In genomic region chr16:55151726-55152125, GRCm38 (mm10) we compare ENCODE assay signal across 8 mouse cellular contexts.
DNase-seq lines count a peak whose midpoint lies in the region; ATAC-seq and TF ChIP-seq lines count a peak whose summit lies in the region.

No protein-coding gene starts in this region.

- no peak overlapping the region for H3K4me3 ChIP-seq in intestine, postnatal 0 days (ENCODE audit: low read depth, low read length)
- no peak overlapping the region for H3K4me3 ChIP-seq in intestine, embryonic 15.5 days (replicated peaks)
- no peak overlapping the region for H3K4me3 ChIP-seq in kidney, embryonic 15.5 days (replicated peaks)
- H3K4me3 ChIP-seq in limb, embryonic 11.5 days (ENCODE audit: low read depth, low read length) = no peak overlapping the region
- H3K4me3 ChIP-seq in stomach, postnatal 0 days (ENCODE audit: low read depth, low read length) = no peak overlapping the region

- H3K27me3 ChIP-seq in intestine, postnatal 0 days (replicated peaks; ENCODE audit: control insufficient read depth, insufficient read depth, low read length) = no peaks in the 10 kb centered on the region
- H3K27me3 ChIP-seq in intestine, embryonic 15.5 days (replicated peaks) = no peaks in the 10 kb centered on the region
- no peaks in the 10 kb centered on the region for H3K27me3 ChIP-seq in kidney, embryonic 15.5 days
- no peaks in the 10 kb centered on the region for H3K27me3 ChIP-seq in limb, embryonic 11.5 days (ENCODE audit: control insufficient read depth, insufficient read depth, low read length)
- H3K27me3 ChIP-seq in stomach, postnatal 0 days (ENCODE audit: control insufficient read depth, insufficient read depth, low read length) = no peaks in the 10 kb centered on the region

- WGBS in intestine, postnatal 0 days = 45% methylated on average over 4 of the region's 4 CpGs
- 47% methylated on average over 4 of the region's 4 CpGs for WGBS in intestine, embryonic 15.5 days
- WGBS in kidney, embryonic 15.5 days = 49% methylated on average over 4 of the region's 4 CpGs
- WGBS in limb, embryonic 11.5 days = 23% methylated on average over 4 of the region's 4 CpGs
- WGBS in stomach, postnatal 0 days = 36% methylated on average over 4 of the region's 4 CpGs

- H3K4me1 ChIP-seq in intestine, postnatal 0 days (replicated peaks; ENCODE audit: control insufficient read depth, insufficient read depth, low read length) = no peaks in the 10 kb centered on the region
- no peaks in the 10 kb centered on the region for H3K4me1 ChIP-seq in intestine, embryonic 15.5 days (replicated peaks)
- H3K4me1 ChIP-seq in kidney, embryonic 15.5 days = no peaks in the 10 kb centered on the region
- H3K4me1 ChIP-seq in limb, embryonic 11.5 days (ENCODE audit: control insufficient read depth, insufficient read depth, low read length) = 0 out of 2 replicates have a peak, but pooled peaks cover 4% of the 10 kb centered on the region
- H3K4me1 ChIP-seq in stomach, postnatal 0 days (replicated peaks; ENCODE audit: control insufficient read depth, insufficient read depth) = no peaks in the 10 kb centered on the region

- peak; percentile 44 for DNase-seq in limb, embryonic 11.5 days (ENCODE audit: low spot score)
- no peak for DNase-seq in stomach, postnatal 0 days (ENCODE audit: low spot score)
- no peak for DNase-seq in ovary, postnatal 10 days (ENCODE audit: low spot score)
- DNase-seq in spleen, postnatal 36 days (ENCODE audit: low spot score in 2 of 2) = no peak

- no peak overlapping the region for H3K27ac ChIP-seq in intestine, postnatal 0 days (ENCODE audit: low read depth, low read length)
- no peak overlapping the region for H3K27ac ChIP-seq in intestine, embryonic 15.5 days
- no peak overlapping the region for H3K27ac ChIP-seq in kidney, embryonic 15.5 days
- no peak overlapping the region for H3K27ac ChIP-seq in limb, embryonic 11.5 days (replicated peaks; ENCODE audit: low read depth, low read length)
- no peak overlapping the region for H3K27ac ChIP-seq in stomach, postnatal 0 days (replicated peaks)

- ATAC-seq in intestine, postnatal 0 days = no peak
- ATAC-seq in intestine, embryonic 15.5 days = no peak
- ATAC-seq in common myeloid progenitor, adult 5-6 weeks (replicated peaks; ENCODE audit: low read depth, poor library complexity, severe bottlenecking) = peak; percentile 80
- peak; percentile 71; the same call in 1 of the 2 replicates for ATAC-seq in kidney, embryonic 15.5 days (replicated peaks; ENCODE audit: low FRiP score)
- 0 out of 2 replicates have a peak, but pooled peaks have one; percentile 17 for ATAC-seq in limb, embryonic 11.5 days (ENCODE audit: insufficient number of reproducible peaks, low FRiP score, low TSS enrichment, low read depth)
- ATAC-seq in stomach, postnatal 0 days (ENCODE audit: low FRiP score, low TSS enrichment) = no peak

- H3K9me3 ChIP-seq in intestine, postnatal 0 days (ENCODE audit: control insufficient read depth) = no peaks in the 10 kb centered on the region
- no peaks in the 10 kb centered on the region for H3K9me3 ChIP-seq in intestine, embryonic 15.5 days
- H3K9me3 ChIP-seq in kidney, embryonic 15.5 days (replicated peaks) = no peaks in the 10 kb centered on the region
- no peaks in the 10 kb centered on the region for H3K9me3 ChIP-seq in limb, embryonic 11.5 days (ENCODE audit: control insufficient read depth, low read length)
- no peaks in the 10 kb centered on the region for H3K9me3 ChIP-seq in stomach, postnatal 0 days (ENCODE audit: control insufficient read depth, low read length)

- no peak for TF ChIP-seq EP300 in stomach, postnatal 0 days (optimal IDR thresholded peaks at IDR 0.05)

- H3K4me2 ChIP-seq in intestine, postnatal 0 days (replicated peaks; ENCODE audit: low read depth) = no peak overlapping the region
- H3K4me2 ChIP-seq in intestine, embryonic 15.5 days (replicated peaks) = no peak overlapping the region
- H3K4me2 ChIP-seq in kidney, embryonic 15.5 days = no peak overlapping the region
- no peak overlapping the region for H3K4me2 ChIP-seq in limb, embryonic 11.5 days (ENCODE audit: low read depth, severe bottlenecking)
- H3K4me2 ChIP-seq in stomach, postnatal 0 days (replicated peaks; ENCODE audit: low read depth) = no peak overlapping the region

- TF ChIP-seq CTCF in intestine, postnatal 0 days (IDR thresholded peaks at IDR 0.05; ENCODE audit: low read depth) = peak; percentile 53
- peak; percentile 60 for TF ChIP-seq CTCF in stomach, postnatal 0 days (IDR thresholded peaks at IDR 0.05; ENCODE audit: low read depth)

- H3K36me3 ChIP-seq in intestine, postnatal 0 days (ENCODE audit: control insufficient read depth, insufficient read depth) = no peaks in the 10 kb centered on the region
- H3K36me3 ChIP-seq in intestine, embryonic 15.5 days = no peaks in the 10 kb centered on the region
- no peaks in the 10 kb centered on the region for H3K36me3 ChIP-seq in kidney, embryonic 15.5 days
- H3K36me3 ChIP-seq in limb, embryonic 11.5 days (ENCODE audit: control insufficient read depth, insufficient read depth, low read length) = no peaks in the 10 kb centered on the region
- no peaks in the 10 kb centered on the region for H3K36me3 ChIP-seq in stomach, postnatal 0 days (ENCODE audit: control insufficient read depth, insufficient read depth, low read length)

- H3K9ac ChIP-seq in intestine, postnatal 0 days (ENCODE audit: low read depth, low read length) = no peak overlapping the region
- no peak overlapping the region for H3K9ac ChIP-seq in intestine, embryonic 15.5 days
- no peak overlapping the region for H3K9ac ChIP-seq in kidney, embryonic 15.5 days
- H3K9ac ChIP-seq in limb, embryonic 11.5 days (ENCODE audit: low read length) = no peak overlapping the region
- no peak overlapping the region for H3K9ac ChIP-seq in stomach, postnatal 0 days (ENCODE audit: low read length)

Comparison
In these comparisons a context has a peak if more than half of its experiments do, and no peak if none do; other contexts are left out.
1. ATAC-seq: peak in common myeloid progenitor, adult 5-6 weeks (single experiment), kidney, embryonic 15.5 days (single experiment) and limb, embryonic 11.5 days (single experiment); none in intestine, postnatal 0 days (single experiment), intestine, embryonic 15.5 days (single experiment) and stomach, postnatal 0 days (single experiment).